Mouse (Mus musculus): ENCODE data around the gene Aspg. TPM values are rescaled to one million over a fixed set of nuclear protein-coding genes. Genes with fewer than 3 reads are reported as not detected.
A peak's percentile ranks its signal among the peaks of the same experiment; 100 is the strongest.

Gene Aspg
- total and polyA plus RNA-seq, 2 experiments, result 162 to 612 TPM

DNA sequence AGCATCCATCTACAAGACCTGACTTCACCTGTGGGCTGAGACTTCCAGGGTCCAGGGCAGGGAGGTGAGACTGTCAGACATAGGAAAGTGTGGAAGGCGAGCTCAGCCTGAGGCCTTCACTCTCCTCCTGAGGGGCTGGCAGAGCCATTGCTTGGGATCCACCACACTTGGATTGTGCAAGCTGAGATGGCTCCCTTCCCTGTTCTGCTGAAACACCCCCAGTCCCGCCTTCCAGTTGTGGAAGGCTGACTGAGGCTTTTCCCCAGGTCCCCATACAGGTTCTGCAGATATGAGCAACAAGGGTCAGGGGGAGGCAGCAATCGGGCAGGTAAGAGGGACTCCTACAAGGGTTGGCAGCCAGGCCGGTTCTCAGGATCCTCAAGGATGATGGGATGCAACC lies 22.0 kb downstream of the Aspg start:
- no peak overlapping the region for H3K27ac ChIP-seq (replicated peaks; ENCODE audit: insufficient read depth, low read depth, low read length)
- DNase-seq (ENCODE audit: extremely low read depth, low read depth, low spot score), result no peak
- H3K79me2 ChIP-seq (ENCODE audit: control insufficient read depth, insufficient read depth, low read length), result no peaks in the 10 kb centered on the region
- no peaks in the 10 kb centered on the region for H3K27me3 ChIP-seq (ENCODE audit: control insufficient read depth, insufficient read depth, low read length)
- H3K36me3 ChIP-seq (ENCODE audit: control insufficient read depth, insufficient read depth, low read length), result no peaks in the 10 kb centered on the region; the same call in 1 of the 2 replicates
- no peak overlapping the region for H3K4me3 ChIP-seq (ENCODE audit: insufficient read depth, low read depth, low read length)
- 69% methylated on average over 4 of the region's 4 CpGs for WGBS
- TF ChIP-seq CTCF (IDR thresholded peaks at IDR 0.05; ENCODE audit: low read depth, low read length) (no peak), POLR2A (IDR thresholded peaks at IDR 0.05; ENCODE audit: extremely low read depth, insufficient read depth, low read length) (no peak)
- H3K9ac ChIP-seq (ENCODE audit: low read depth, low read length), result no peak overlapping the region
- H3K4me1 ChIP-seq (ENCODE audit: control insufficient read depth, insufficient read depth, low read length), result peaks cover 27% of the 10 kb centered on the region

DNA sequence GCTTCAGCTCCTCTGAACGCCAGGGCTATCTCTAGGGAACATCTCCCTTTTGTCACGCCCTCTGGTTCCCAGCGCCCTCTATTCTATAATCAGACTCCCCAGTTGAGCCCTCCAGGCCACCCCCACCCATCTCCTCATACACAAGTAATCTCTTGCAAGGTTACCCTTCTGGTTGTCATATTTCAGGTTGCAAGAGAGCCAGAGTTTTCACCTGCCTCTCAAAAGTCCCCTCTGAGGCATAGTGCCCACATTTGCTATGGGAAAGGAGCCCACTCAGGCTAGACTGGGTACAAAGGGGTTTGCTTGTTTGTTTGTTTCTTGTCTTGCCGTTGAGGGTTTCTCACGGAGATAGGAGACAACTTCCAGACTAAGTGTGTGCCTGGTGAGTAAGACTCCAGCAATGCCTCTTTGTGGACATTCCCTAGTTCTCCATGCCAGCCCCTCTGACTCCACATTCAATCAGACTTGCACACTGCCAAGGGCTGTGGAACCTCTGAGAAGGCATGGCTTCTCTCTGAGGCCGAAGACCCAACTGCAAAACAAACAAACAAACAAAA lies 22.9 kb downstream of the Aspg start:
- peaks cover 27% of the 10 kb centered on the region for H3K4me1 ChIP-seq (ENCODE audit: control insufficient read depth, insufficient read depth, low read length)

DNA sequence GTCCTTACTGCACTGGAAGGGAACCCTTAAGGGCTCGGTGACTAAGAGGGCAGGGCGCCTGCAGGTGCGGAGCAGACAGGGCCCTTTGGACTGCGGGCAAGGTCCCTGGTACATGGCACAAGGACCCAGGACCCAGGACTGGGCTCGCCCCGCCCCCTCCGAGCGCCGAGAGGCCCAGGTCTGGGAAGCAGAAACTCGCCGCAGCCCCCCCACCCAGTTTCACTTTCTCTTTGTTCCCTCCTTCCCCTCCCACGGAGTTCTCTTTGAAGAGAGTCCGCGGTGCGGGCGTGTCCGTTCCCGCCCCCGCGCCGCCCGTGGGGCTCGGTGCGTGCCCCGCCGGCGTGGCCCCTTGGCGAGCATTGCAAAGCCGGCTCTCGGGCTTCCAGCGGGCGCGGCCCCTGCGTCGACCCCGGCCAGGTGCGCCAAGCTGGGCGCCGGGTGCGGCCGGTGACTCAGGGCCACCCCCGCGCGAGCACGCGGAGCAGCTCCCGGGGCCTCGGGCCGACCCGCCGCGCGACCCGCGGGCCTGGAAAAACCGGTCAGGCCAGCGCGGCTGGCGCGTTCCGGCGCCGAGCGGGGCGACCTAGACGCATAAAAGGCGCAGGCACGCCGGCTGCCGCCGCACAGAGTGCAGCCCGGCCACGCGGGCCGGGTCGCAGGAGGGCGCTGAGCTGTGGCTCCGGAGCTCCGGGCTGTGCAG lies 23.8 kb downstream of the Aspg start:
- Histone ChIP-seq H3K27ac (replicated peaks; ENCODE audit: insufficient read depth, low read depth, low read length) (peak overlapping the region; percentile 83), H3K27me3 (ENCODE audit: control insufficient read depth, insufficient read depth, low read length) (no peaks in the 10 kb centered on the region), H3K4me1 (ENCODE audit: control insufficient read depth, insufficient read depth, low read length) (peaks cover 27% of the 10 kb centered on the region), H3K36me3 (ENCODE audit: control insufficient read depth, insufficient read depth, low read length) (no peaks in the 10 kb centered on the region; the same call in 1 of the 2 replicates), H3K79me2 (ENCODE audit: control insufficient read depth, insufficient read depth, low read length) (no peaks in the 10 kb centered on the region), H3K4me3 (ENCODE audit: insufficient read depth, low read depth, low read length) (peak overlapping the region; percentile 70), H3K9ac (ENCODE audit: low read depth, low read length) (peak overlapping the region; percentile 90)
- 2% methylated on average over 70 of the region's 79 CpGs for WGBS
- DNase-seq (ENCODE audit: extremely low read depth, low read depth, low spot score), result peak; percentile 87
- TF ChIP-seq POLR2A (IDR thresholded peaks at IDR 0.05; ENCODE audit: extremely low read depth, insufficient read depth, low read length) (0 out of 2 replicates have a peak, but pooled peaks have one; percentile 22), CTCF (IDR thresholded peaks at IDR 0.05; ENCODE audit: low read depth, low read length) (no peak)

More for the DNA sequence above, 22.9 kb downstream of the Aspg start:
- WGBS, result 48% methylated on average over 6 of the region's 6 CpGs
- Histone ChIP-seq H3K27ac (replicated peaks; ENCODE audit: insufficient read depth, low read depth, low read length) (peak overlapping the region; percentile 83), H3K4me3 (ENCODE audit: insufficient read depth, low read depth, low read length) (no peak overlapping the region), H3K36me3 (ENCODE audit: control insufficient read depth, insufficient read depth, low read length) (no peaks in the 10 kb centered on the region; the same call in 1 of the 2 replicates), H3K79me2 (ENCODE audit: control insufficient read depth, insufficient read depth, low read length) (no peaks in the 10 kb centered on the region), H3K9ac (ENCODE audit: low read depth, low read length) (peak overlapping the region; percentile 34; the same call in 1 of the 2 replicates), H3K27me3 (ENCODE audit: control insufficient read depth, insufficient read depth, low read length) (no peaks in the 10 kb centered on the region)
- no peak for TF ChIP-seq CTCF (IDR thresholded peaks at IDR 0.05; ENCODE audit: low read depth, low read length)
- no peak for TF ChIP-seq POLR2A (IDR thresholded peaks at IDR 0.05; ENCODE audit: extremely low read depth, insufficient read depth, low read length)
- no peak for DNase-seq (ENCODE audit: extremely low read depth, low read depth, low spot score)

- H3K27ac ChIP-seq (replicated peaks; ENCODE audit: insufficient read depth, low read depth, low read length), result peak overlapping the region; percentile 83
- H3K9ac ChIP-seq (ENCODE audit: low read depth, low read length), result peak overlapping the region; percentile 90
Measured at GRCm38 (mm10) chr12:112130957-112131356, 24.5 kb downstream of the Aspg start.

DNA sequence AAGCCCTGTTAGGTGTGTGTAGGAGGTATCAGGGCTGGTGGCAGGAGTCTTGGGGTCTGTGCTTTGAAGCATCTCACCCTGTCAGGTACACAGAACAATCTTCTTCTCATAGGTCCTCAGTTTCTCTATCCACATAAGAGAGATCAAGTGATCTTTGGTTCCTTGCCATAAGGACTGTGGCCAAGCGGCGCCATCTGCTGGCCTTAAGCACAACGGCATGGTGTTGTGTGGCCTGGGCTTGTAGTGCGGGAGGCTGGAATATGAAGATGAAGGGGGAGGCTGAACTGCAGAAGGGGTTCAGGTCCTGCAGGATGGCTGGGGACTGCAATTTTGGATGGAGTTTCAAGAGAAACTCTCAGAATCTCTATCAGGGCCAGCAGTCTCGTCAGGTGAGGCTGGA lies 33.8 kb downstream of the Aspg start:
- Histone ChIP-seq H3K79me2 (ENCODE audit: control insufficient read depth, insufficient read depth, low read length) (no peaks in the 10 kb centered on the region), H3K9ac (ENCODE audit: low read depth, low read length) (no peak overlapping the region), H3K27me3 (ENCODE audit: control insufficient read depth, insufficient read depth, low read length) (peaks cover 10% of the 10 kb centered on the region), H3K4me1 (ENCODE audit: control insufficient read depth, insufficient read depth, low read length) (no peaks in the 10 kb centered on the region), H3K27ac (replicated peaks; ENCODE audit: insufficient read depth, low read depth, low read length) (no peak overlapping the region), H3K36me3 (ENCODE audit: control insufficient read depth, insufficient read depth, low read length) (no peaks in the 10 kb centered on the region), H3K4me3 (ENCODE audit: insufficient read depth, low read depth, low read length) (no peak overlapping the region)
- peak; percentile 54 for DNase-seq (ENCODE audit: extremely low read depth, low read depth, low spot score)
- WGBS, result 6% methylated on average over 5 of the region's 5 CpGs
- TF ChIP-seq POLR2A (IDR thresholded peaks at IDR 0.05; ENCODE audit: extremely low read depth, insufficient read depth, low read length) (no peak), CTCF (IDR thresholded peaks at IDR 0.05; ENCODE audit: low read depth, low read length) (peak; percentile 94)

More at GRCm38 (mm10) chr12:112130957-112131356, 24.5 kb downstream of the Aspg start:
- no peaks in the 10 kb centered on the region for H3K79me2 ChIP-seq (ENCODE audit: control insufficient read depth, insufficient read depth, low read length)
- TF ChIP-seq CTCF (IDR thresholded peaks at IDR 0.05; ENCODE audit: low read depth, low read length) (no peak), POLR2A (IDR thresholded peaks at IDR 0.05; ENCODE audit: extremely low read depth, insufficient read depth, low read length) (no peak)
- no peaks in the 10 kb centered on the region for H3K27me3 ChIP-seq (ENCODE audit: control insufficient read depth, insufficient read depth, low read length)
- H3K4me3 ChIP-seq (ENCODE audit: insufficient read depth, low read depth, low read length), result peak overlapping the region; percentile 70; the same call in 1 of the 2 replicates
- H3K36me3 ChIP-seq (ENCODE audit: control insufficient read depth, insufficient read depth, low read length), result no peaks in the 10 kb centered on the region; the same call in 1 of the 2 replicates
- peaks cover 27% of the 10 kb centered on the region for H3K4me1 ChIP-seq (ENCODE audit: control insufficient read depth, insufficient read depth, low read length)
- peak; percentile 90 for DNase-seq (ENCODE audit: extremely low read depth, low read depth, low spot score)
- WGBS, result 8% methylated on average over 32 of the region's 32 CpGs

Data from liver, adult 2 months (tissue).